Mouse (Mus musculus) brain, adult 2 months (tissue): ENCODE data around the gene Lrrc8e.

ENCODE experiments used
- DNase-seq: peaks from one replicate; pipeline ENCODE4 v3.0.0; 2011; ENCODE audit warnings: low read depth, low spot score

Lrrc8e gene

DNA sequence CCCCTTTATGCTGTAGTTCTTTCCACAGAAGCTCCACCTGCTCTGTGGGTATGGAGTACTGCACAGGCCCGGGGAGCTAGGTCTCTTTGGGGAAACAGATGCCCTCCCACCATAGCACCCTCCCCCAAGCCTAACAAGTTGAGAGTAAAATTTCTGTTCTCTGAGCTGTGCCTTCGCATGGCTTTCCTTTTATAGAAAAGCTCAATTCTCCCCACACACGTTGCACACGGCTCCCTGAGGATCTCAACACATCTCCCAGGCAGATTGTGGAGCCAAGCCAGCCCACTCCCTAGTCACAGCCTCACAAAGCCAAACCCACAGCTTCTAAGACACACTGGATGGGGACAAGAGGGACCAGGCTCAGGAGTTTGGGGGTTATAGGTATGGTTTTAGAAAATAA, 30.3 kb downstream of the Lrrc8e start:
- peak; percentile 97 for DNase-seq

- DNase-seq: no peak
Measured at GRCm38 (mm10) chr8:4257350-4257749, 30.7 kb downstream of the Lrrc8e start.

- peak; percentile 77 for DNase-seq
Measured at GRCm38 (mm10) chr8:4258233-4258632, 31.6 kb downstream of the Lrrc8e start.

DNA sequence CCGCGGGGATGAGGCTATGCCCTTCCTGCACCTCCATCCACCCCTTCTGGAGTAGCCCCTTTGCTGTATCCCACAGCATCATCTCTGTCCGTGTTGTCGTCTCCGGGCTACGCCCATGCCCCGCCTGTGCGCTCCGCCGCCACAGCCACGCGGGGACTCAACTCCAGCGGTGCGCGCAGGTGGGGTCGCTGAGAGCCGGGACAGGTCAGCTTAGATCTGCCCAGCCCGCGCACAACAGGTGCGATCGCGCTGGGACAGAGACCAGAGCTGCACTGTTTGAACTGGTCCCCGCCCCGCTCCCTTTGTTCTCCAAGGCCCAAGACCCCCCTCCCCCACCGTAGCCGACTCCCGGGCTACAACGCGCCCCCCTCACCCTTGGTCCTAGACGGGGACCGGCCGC, 32.1 kb downstream of the Lrrc8e start:
- peak; percentile 29 for DNase-seq

DNA sequence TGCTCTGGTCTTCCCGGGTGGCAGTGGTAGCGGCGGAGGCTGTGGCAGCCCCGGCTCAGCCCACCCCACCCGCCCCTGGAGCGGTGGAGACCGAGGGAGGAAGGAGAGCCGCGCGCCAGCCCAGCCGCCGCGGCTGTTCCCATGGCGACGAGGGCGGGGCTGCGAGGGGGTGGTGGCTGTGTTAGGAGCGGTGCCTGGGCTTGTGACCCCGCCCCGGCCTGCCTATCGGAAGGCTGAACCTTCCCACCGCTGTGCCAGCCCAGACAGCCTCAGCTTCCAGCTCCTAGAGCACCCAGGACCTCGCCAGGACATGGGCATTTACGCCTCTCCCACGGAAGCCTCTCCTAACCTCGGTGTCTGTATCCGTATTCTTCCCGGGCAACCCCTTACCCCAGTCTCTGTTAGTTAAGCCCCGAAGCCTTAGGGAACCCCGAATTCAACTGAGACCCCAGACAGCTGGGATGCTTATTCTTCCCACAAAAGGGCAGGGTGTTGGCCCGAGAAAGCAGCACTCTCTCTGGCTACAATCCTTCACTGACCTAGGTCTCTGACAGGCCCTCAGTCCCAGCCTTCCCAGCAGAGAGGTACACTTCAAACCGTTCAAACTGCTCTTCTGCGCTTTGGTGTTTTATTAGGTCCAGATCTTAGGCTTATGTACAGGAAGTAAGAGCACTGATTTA, 32.6 kb downstream of the Lrrc8e start, which contains the start of gene Ctxn1:
Gene Ctxn1 (minus strand): TSS at position 150 of the 680 bp plus-strand sequence.
- peak; percentile 92 for DNase-seq

DNA sequence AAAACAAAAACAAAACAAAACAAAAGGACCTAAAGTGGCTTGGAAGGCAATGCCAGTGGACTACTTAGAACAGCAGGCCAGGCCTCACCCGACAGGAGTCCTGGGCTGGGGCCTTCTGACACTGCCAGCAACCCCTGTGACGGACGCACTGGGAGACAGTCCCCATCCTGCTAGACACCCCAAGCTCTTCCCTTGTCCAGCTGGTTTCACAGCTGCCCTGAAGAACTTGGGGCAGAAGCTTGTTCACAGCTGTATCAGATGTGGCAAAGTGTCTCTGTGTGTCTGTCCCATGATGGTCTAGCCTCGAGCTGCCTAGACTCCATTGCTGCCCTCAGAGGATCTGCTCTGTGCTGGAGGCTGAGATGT, 33.2 kb downstream of the Lrrc8e start:
- no peak for DNase-seq

DNA sequence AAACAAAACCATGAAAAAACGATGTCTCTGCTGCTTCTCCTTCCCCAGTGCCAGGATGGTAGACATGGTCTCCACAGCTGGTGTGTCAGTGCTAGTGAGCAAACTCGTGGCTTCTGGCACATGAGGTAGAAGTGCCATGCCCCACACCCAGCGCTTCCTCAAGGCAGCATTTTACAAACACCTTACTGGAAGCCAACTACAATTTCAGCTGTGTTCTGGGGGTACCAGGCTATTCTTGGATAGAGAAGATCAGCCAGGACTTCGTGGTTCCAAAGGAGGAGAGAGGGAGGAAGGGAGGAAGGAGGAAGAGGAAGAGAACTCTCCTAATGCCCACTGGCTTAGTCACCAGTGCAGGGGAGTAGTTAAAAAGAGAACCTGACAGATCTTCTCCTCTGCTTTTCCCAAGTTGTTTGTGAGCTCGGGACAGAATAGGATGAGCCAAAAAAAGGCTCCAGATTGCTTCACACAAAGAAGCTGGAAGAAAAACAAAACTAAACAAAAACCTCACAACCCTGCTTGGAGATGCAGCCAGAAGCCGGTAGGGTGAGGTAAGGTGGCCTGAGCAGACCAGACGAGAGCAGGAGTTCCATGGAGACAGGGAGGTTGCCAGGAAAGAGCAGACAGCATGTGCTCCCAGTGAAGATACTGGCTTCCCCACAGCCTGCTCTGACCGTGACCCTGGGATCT, 36.6 kb downstream of the Lrrc8e start:
- peak; percentile 88 for DNase-seq

DNA sequence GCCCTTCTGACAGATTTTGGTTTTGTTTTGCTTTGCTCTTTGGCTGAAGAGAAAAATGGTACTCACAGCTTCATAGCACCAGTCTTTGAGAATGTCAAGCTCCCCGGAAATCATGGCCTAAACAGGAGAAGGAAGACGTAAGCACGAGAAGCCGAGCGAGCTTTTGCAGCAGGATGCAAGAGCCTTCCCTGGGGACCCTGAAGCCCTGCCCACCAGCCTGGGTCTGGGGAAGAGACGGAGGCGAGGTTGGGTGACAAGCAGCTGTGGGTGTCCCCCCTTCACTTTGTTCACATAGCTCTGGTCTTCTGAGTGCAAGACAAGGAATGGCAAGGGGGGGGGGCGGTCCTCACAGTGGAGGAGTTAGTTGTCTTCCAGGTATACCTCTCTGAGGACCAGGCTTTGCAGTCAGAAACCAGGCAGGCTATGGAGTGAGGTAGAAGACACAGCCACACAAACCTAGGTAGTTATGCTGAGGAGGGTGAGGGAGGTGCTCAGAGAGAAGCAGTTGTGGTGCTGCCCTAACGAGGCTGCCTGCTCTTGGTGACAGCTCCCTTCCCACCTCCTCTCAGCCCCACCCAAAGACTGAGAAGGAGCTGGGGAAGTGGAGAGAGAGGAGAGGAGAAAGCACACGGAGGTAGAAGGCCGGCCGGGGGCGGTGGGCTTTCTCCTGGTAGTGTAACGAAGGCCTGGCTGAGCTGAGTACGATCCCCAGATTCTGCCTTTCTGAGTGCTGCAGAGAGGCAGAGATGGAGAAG, 38.7 kb downstream of the Lrrc8e start:
- peak; percentile 70 for DNase-seq

DNA sequence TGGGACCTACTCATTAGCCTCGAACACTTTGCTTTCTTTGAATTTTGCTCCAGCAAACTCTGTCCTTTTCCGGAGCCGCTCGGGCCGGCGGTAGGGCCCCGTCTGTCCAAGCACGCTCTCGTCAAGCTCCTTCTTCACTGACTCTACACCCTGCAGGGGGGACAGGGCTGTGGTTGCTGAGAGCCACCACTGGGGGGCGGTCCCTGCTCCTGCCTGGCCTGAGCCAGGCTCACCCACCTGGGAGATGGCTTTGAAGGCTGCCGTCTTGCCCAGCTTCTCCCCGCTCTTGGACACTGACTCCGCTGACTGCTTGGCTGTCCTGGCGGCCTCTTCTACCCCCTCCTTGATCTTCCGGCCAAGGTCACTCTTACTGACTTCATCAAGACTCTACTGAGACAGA, 41.0 kb downstream of the Lrrc8e start:
- no peak for DNase-seq

DNA sequence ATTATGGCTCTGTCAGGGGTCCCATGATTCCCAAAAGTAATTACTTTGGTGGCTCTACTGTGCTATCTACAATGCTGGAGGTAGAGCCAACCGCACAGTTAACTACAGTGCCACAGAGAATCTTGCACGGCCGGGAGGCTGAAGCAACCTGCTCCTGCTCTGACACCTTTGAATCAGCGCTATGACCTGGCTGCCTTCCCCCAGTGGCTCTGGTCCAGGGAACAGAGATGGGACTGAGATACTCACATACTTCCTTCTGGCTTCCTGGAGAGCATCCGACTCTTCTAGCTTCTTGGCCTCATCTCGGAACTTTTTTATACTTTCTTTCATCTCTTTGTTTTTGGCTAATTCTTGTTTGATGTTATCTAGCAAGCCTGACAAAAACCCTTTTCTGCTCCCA, 43.0 kb downstream of the Lrrc8e start:
- no peak for DNase-seq

GRCm38 (mm10) chr8:4275275-4276110, 48.9 kb downstream of the Lrrc8e start, which contains the start of gene Timm44:
Gene Timm44 (minus strand): TSS chr8:4275913.
- peak; percentile 99 for DNase-seq

DNA sequence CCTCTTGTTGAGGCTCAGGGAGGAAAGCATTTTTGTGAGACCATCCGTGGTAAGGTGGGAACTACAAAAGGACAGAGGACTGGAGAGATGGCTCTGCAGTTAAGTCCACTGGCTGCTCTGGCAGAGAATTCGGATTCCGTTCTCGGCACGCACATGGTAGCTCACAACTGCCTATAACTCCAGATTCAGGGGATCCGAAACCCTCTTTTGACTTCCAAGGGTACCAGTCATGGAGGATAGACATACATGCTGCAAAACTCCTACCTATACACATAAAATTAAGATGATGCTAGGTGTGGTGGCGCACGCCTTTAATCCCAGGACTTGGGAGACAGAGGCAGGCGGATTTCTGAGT, 49.5 kb downstream of the Lrrc8e start:
- no peak for DNase-seq
